Mouse (Mus musculus) CH12.LX (cell line): ENCODE results near the gene Tmem164. TPM values are rescaled to one million over a fixed set of nuclear protein-coding genes. Genes with fewer than 3 reads are reported as not detected.
A peak's percentile ranks its signal among the peaks of the same experiment; 100 is the strongest.

ENCODE experiments used
- DNase-seq: peaks from one replicate; pipeline ENCODE4 v3.0.0-alpha.2; 2013; ENCODE audit errors: extremely low read depth
- H3K27ac ChIP-seq: 2 replicates; pipeline ENCODE4 v1.5.1; 2012; ENCODE audit warnings: low read depth, mild to moderate bottlenecking, control low read depth, moderate library complexity; ENCODE audit not compliant: insufficient read depth
- H3K27me3 ChIP-seq: replicated peaks from 2 replicates; pipeline ENCODE3; 2012; ENCODE audit warnings: inconsistent platforms
- H3K36me3 ChIP-seq, 2 experiments: replicated peaks in 1 of 2; 2 replicates each; pipeline versions ENCODE3 to v1.6.1; 2012; ENCODE audit warnings: inconsistent platforms in 1 of 2, low read length in 1 of 2, mild to moderate bottlenecking in 1 of 2, mixed read lengths in 1 of 2, moderate library complexity in 1 of 2; ENCODE audit not compliant: control insufficient read depth in 1 of 2, insufficient read depth in 1 of 2
- H3K4me1 ChIP-seq, 2 experiments: 2 replicates each; pipeline ENCODE4 v1.6.1; 2012; ENCODE audit warnings: inconsistent platforms in 1 of 2, moderate library complexity in 1 of 2; ENCODE audit not compliant: insufficient read depth in 2 of 2, control insufficient read depth in 1 of 2
- H3K4me2 ChIP-seq: 2 replicates; pipeline ENCODE4 v1.6.1; 2012; ENCODE audit warnings: low read depth, mild to moderate bottlenecking, control low read depth; ENCODE audit not compliant: poor library complexity, insufficient read depth, severe bottlenecking
- H3K4me3 ChIP-seq, 3 experiments: fragments of 150-350 bp in 1 of 3; sonication (generic) in 1 of 3; replicated peaks in 1 of 3; 2 replicates each; pipeline versions ENCODE3 to v1.5.1; 2011 to 2012; ENCODE audit warnings: low read depth in 2 of 3, low read length in 2 of 3, mild to moderate bottlenecking in 2 of 3, moderate library complexity in 2 of 3, control low read depth in 1 of 3, improper control_type of control experiment in 1 of 3, inconsistent platforms in 1 of 3, mixed read lengths in 1 of 3; ENCODE audit not compliant: poor library complexity in 1 of 3
- H3K79me2 ChIP-seq: replicated peaks from 2 replicates; pipeline ENCODE4 v1.6.1; 2012; ENCODE audit warnings: mild to moderate bottlenecking, moderate library complexity; ENCODE audit not compliant: control insufficient read depth, poor library complexity, insufficient read depth, severe bottlenecking; ENCODE audit errors: extremely low read depth
- H3K9ac ChIP-seq: 2 replicates; pipeline ENCODE4 v1.6.1; 2012; ENCODE audit warnings: low read depth, mild to moderate bottlenecking, control low read depth, moderate library complexity; ENCODE audit not compliant: insufficient read depth
- H3K9me3 ChIP-seq: replicated peaks from 2 replicates; pipeline ENCODE3; 2012; ENCODE audit warnings: low read length, inconsistent platforms, mixed read lengths
- BHLHE40 ChIP-seq: IDR thresholded peaks from 2 replicates; pipeline ENCODE4 v1.6.1; 2011; ENCODE audit warnings: mild to moderate bottlenecking, low read depth, low read length, improper control_type of control experiment
- CTCF ChIP-seq, 2 experiments: IDR thresholded peaks in 1 of 2; conservative IDR thresholded peaks in 1 of 2; 2 replicates each; pipeline ENCODE4 v1.5.1; 2011 to 2012; ENCODE audit warnings: low read depth in 2 of 2, low read length in 2 of 2, improper control_type of control experiment in 1 of 2, inconsistent platforms in 1 of 2, mild to moderate bottlenecking in 1 of 2, moderate library complexity in 1 of 2
- ETS1 ChIP-seq: conservative IDR thresholded peaks from 2 replicates; pipeline ENCODE4 v1.6.1; 2012; ENCODE audit warnings: low read depth, mild to moderate bottlenecking, inconsistent platforms, low read length, improper control_type of control experiment, moderate library complexity
- HCFC1 ChIP-seq: IDR thresholded peaks from 2 replicates; pipeline ENCODE4 v1.6.1; 2012; ENCODE audit warnings: low read depth, mild to moderate bottlenecking, inconsistent platforms, low read length, improper control_type of control experiment
- MXI1 ChIP-seq: IDR thresholded peaks from 2 replicates; pipeline ENCODE4 v1.6.1; 2011; ENCODE audit warnings: mild to moderate bottlenecking, low read depth, low read length, improper control_type of control experiment
- NRF1 ChIP-seq: IDR thresholded peaks from 2 replicates; pipeline ENCODE4 v1.6.1; 2014; ENCODE audit warnings: low read depth, mild to moderate bottlenecking, inconsistent platforms, low read length, improper control_type of control experiment, moderate library complexity
- RAD21 ChIP-seq: IDR thresholded peaks from 2 replicates; pipeline ENCODE4 v1.6.1; 2011; ENCODE audit warnings: low read depth, mild to moderate bottlenecking, low read length, improper control_type of control experiment, moderate library complexity
- RCOR1 ChIP-seq: conservative IDR thresholded peaks from 2 replicates; pipeline ENCODE4 v1.6.1; 2012; ENCODE audit warnings: low read depth, mild to moderate bottlenecking, inconsistent platforms, low read length, improper control_type of control experiment
- SMC3 ChIP-seq: IDR thresholded peaks from 2 replicates; pipeline ENCODE4 v1.6.1; 2011; ENCODE audit warnings: low read depth, low read length, improper control_type of control experiment
- TBP ChIP-seq: conservative IDR thresholded peaks from 2 replicates; pipeline ENCODE4 v1.6.1; 2011; ENCODE audit warnings: low read depth, low read length, improper control_type of control experiment
- ZMIZ1 ChIP-seq: IDR thresholded peaks from 2 replicates; pipeline ENCODE4 v1.6.1; 2012; ENCODE audit warnings: low read depth, mild to moderate bottlenecking, inconsistent platforms, low read length, improper control_type of control experiment
- ZNF384 ChIP-seq: IDR thresholded peaks from 2 replicates; pipeline ENCODE4 v1.6.1; 2012; ENCODE audit warnings: low read depth, low read length, improper control_type of control experiment, inconsistent platforms
- dilution Hi-C: fragments of 300-500 bp; cut with MboI; formaldehyde crosslinking; loops from 2 replicates; pipeline ENCODE4 v1.14.3; 2020; ENCODE audit warnings: low sequenced_read_pairs; ENCODE audit not compliant: extremely low pct_unique_long_range_greater_than_20kb, extremely low pct_ligation_motif_present
- in situ Hi-C: fragments of 300-500 bp; cut with MboI; formaldehyde crosslinking; loops from 3 replicates; pipeline ENCODE4 v1.14.3; 2019; ENCODE audit warnings: low sequenced_read_pairs, low pct_ligation_motif_present, low pct_unique_long_range_greater_than_20kb, mixed read lengths
- polyA plus RNA-seq: library from polyadenylated mRNA; unstranded; fragments of >175 nt; gene quantifications from 2 replicates; pipeline ENCODE4 v1.2.1, GENCODE M21; 2012; ENCODE audit warnings: low read depth; ENCODE audit not compliant: insufficient read length
- total RNA-seq, 2 experiments: library from RNA; depleted of rRNA; stranded (reverse); fragments of 300-350 nt in 1 of 2; fragments of >200 nt in 1 of 2; gene quantifications; 2 replicates each; pipeline ENCODE4 v1.2.3; 2012 to 2014

Gene Tmem164
- total and polyA plus RNA-seq, 3 experiments = 19.2 to 22.7 (median 21.5) TPM

GRCm38 (mm10) chrX:142808411-142808810 lies 127.2 kb downstream of the Tmem164 start:
- in situ Hi-C loops = loop anchor here (10.0 kb wide), 1 partner anchor 254 kb away; no protein-coding TSS in a partner anchor
- peak; percentile 35 for DNase-seq
- H3K36me3 ChIP-seq = peaks cover 2 to 42% of the 10 kb centered on the region in 2 experiments
- H3K9me3 ChIP-seq = no peaks in the 10 kb centered on the region
- no peaks in the 10 kb centered on the region for H3K27me3 ChIP-seq
- dilution Hi-C loops = no loop called here
- H3K79me2 ChIP-seq = no peaks in the 10 kb centered on the region
- H3K4me1 ChIP-seq = no peaks in the 10 kb centered on the region; a peak in 1 of 4 replicates
- TF ChIP-seq SMC3 = peak; percentile 57
- peak; percentile 12 to 70; a peak in 2 of 4 replicates for TF ChIP-seq CTCF (conservative IDR thresholded peaks at IDR 0.05 in 1 of 2, IDR thresholded peaks at IDR 0.05 in 1 of 2; ENCODE audit: low read depth in 2 of 2, low read length in 2 of 2)
- TF ChIP-seq RCOR1 = no peak
- peak; percentile 73 for TF ChIP-seq RAD21
- no peak for TF ChIP-seq NRF1
- no peak for TF ChIP-seq ZMIZ1
- H3K4me3 ChIP-seq = no peak overlapping the region
- H3K9ac ChIP-seq = no peak overlapping the region
- no peak overlapping the region for H3K4me2 ChIP-seq
- no peak overlapping the region for H3K27ac ChIP-seq

DNA sequence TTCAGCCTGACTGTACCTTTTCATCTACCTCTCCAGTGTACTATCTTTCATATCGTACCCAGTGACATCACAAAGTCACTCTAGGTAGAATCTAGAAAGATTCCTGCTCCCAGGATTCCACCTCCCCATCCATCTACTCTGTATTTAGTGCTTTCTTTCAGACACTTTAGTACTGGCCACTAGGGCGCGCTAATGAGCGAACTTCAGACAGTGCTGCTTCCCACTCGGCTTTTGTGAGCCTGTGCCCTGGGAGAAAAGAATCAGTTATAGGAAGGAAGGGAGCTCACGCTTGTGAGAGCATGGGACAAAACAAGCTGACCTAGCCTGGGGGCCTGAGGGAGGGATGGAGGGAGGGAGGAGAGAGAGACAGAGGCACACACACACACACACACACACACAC lies 131.9 kb downstream of the Tmem164 start:
- peak; percentile 46 for DNase-seq
- TF ChIP-seq BHLHE40 (no peak), CTCF (conservative IDR thresholded peaks at IDR 0.05 in 1 of 2, IDR thresholded peaks at IDR 0.05 in 1 of 2; ENCODE audit: low read depth in 2 of 2, low read length in 2 of 2) (peak; percentile 15 to 47; a peak in 2 of 4 replicates)
- dilution Hi-C loops = no loop called here
- H3K4me3 ChIP-seq = no peak overlapping the region
- H3K4me2 ChIP-seq = no peak overlapping the region
- H3K36me3 ChIP-seq = peaks cover 0 to 24% of the 10 kb centered on the region in 2 experiments
- no peaks in the 10 kb centered on the region for H3K9me3 ChIP-seq
- H3K9ac ChIP-seq = no peak overlapping the region
- no peaks in the 10 kb centered on the region for H3K79me2 ChIP-seq
- H3K27ac ChIP-seq = no peak overlapping the region
- no peaks in the 10 kb centered on the region; a peak in 1 of 4 replicates for H3K4me1 ChIP-seq
- in situ Hi-C loops = no loop called here
- H3K27me3 ChIP-seq = no peaks in the 10 kb centered on the region

DNA sequence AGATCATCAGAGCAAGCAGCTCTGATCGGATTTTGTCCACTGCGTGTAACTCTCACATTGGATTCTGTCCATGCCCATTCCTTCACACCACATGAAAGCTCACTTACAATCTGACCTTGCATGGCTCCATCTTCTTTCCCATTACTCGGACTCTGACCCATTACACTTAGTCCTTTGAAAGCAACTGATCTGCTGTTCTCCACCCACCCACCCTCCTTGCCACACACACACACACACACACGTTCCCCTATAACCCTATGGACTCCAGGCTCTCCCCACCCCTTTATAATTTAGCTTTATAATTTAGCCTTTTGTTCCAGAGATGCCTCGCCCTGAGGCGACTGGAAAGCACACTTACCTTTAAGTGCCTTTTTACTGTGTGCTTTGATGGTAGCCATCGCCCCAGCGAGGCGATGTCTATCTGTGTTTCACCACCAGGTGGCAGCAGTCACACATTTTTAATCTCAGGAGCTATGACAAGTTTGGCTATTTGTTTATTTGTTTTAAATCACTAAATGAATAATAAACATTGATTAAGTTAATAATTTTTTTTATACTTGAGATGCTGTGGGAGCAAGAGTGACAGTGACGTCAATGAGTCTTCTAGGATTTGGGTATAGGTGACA lies 137.0 kb downstream of the Tmem164 start:
- TF ChIP-seq HCFC1 (no peak), TBP (no peak), SMC3 (peak; percentile 63), ETS1 (no peak), CTCF (conservative IDR thresholded peaks at IDR 0.05 in 1 of 2, IDR thresholded peaks at IDR 0.05 in 1 of 2; ENCODE audit: low read depth in 2 of 2, low read length in 2 of 2) (peak; percentile 36 to 69; a peak in 3 of 4 replicates), ZMIZ1 (no peak), ZNF384 (no peak), RAD21 (peak; percentile 49), MXI1 (no peak)
- in situ Hi-C loops (no loop called here), dilution Hi-C loops (no loop called here)
- peaks cover 0 to 24% of the 10 kb centered on the region in 2 experiments for H3K36me3 ChIP-seq
- peak; percentile 29 for DNase-seq
- H3K4me3 ChIP-seq = no peak overlapping the region
- no peak overlapping the region for H3K9ac ChIP-seq
- no peaks in the 10 kb centered on the region for H3K79me2 ChIP-seq
- no peaks in the 10 kb centered on the region for H3K27me3 ChIP-seq
- H3K4me1 ChIP-seq = no peaks in the 10 kb centered on the region
- no peaks in the 10 kb centered on the region for H3K9me3 ChIP-seq
- no peak overlapping the region for H3K27ac ChIP-seq
- H3K4me2 ChIP-seq = no peak overlapping the region
